Mouse (Mus musculus): ENCODE measurements around the gene Ank.

GRCm38 (mm10) chr15:27497300-27497997 is 31.0 kb downstream of the Ank start:
- TF ChIP-seq CTCF (conservative IDR thresholded peaks at IDR 0.05; ENCODE audit: low read length) (no peak), NANOG (IDR thresholded peaks at IDR 0.05; ENCODE audit: borderline replicate concordance, low read length) (no peak)

Data from E14TG2a.4 (cell line).